Mouse (Mus musculus): ENCODE measurements at regions not wholly inside any gene's neighbourhood (a gene's known extent, or its start where the extent isn't known, plus 50 kb on each side); places are given as distances from the start of the nearest gene placed in this dataset.

GRCm38 (mm10) chr14:80247575-80247974 is 263.7 kb downstream of the Olfm4 start:
- peak; percentile 93 to 96 for DNase-seq

DNA sequence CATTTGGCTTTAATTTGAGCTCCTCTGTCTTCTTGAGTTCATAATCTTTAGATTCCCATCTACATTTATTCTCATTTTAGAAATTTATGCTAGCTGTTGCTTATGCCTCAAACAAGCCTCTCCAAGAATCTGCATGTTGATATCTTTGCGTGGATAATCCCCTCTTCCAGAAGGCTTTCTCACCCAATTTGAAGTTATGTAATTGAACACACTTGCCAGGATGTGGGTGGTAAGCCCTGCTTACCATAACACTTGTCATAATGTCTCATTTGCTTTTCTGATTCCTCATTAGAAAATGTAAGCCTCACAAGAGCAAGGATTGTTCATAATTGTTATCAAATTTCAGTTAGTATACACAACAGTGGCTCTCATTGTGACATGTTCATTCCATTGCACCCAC is 266.0 kb downstream of the Olfm4 start:
- no peak for DNase-seq

DNA sequence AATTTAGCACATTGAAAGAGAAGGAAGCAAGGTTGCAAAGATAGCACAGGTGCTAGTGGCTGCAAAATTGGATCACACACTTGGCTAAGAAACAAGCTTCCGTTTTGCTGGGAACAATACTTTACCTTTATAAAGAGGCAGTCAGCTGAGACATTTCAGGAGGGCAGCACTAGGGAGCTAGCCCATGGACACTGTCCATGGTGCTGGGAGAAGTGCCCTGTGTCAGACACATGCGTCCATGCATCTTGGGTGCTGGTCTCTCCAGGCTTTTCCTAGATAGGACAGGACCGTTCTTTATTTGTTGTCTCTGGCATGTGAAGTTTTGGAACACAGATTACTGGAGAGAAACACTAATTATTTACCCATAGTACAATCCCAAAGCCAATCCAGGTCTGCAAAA is 273.2 kb downstream of the Olfm4 start:
- DNase-seq: peak in 1 of 2 experiments; percentile 24

- peak; percentile 11 to 29 for DNase-seq
Measured at GRCm38 (mm10) chr14:80263173-80263572, 279.3 kb downstream of the Olfm4 start.

DNA sequence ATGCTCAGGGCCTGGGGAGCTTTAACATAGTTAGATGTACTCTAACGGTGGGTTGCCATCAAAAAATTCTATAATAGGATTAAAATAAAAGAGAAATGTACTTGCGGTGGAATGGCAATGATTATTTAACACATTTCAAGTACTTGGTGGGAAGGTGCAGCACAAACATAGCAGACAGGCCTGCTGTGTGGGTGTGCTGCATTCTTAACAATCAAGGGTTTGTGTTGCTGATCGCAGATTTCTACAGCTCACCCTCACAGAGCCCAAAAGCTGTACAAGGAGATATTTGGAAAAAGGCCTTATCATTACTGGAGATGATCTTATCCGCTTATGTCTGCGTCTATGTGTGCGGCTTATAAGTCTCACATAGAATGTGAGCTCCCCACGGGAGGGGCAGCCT is 281.2 kb downstream of the Olfm4 start:
- no peak for DNase-seq

DNA sequence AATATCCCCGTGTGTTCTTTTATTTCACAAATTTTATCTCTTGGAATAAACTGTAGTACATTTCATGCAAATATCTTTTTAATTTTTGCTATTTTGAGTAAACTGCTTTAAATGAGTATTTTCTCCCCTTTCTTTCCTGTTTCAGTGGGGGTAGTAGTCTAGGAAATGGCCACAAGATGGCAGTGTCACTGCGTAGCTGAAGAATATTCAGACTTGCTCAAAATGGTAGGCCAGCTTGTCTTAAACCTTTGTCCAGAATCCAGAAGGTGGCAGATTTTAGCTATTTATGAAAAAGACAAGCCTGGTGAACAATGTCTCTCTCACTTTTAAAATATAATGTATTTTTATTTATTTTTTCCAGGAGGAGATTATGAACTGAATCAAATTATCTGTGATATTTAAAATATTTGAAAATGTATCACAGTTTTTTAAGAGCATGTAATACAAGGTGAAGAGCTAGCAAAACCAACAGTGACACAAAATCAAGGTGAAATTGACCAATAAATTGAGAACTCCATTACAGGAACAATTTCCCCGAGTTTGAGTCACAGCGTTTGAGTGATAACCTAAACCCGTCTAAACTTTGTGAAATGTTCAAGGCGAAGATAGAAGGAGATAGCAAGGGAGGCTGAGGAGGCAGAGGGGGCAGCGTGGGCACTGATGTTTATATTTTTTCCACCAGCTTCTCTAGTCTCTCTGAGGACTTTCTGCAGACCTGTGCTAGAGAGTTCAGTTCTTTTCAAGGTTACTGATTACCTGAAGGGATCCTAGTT is 285.5 kb downstream of the Olfm4 start:
- DNase-seq: peak; percentile 91 to 92

GRCm38 (mm10) chr14:80270063-80270462 is 286.2 kb downstream of the Olfm4 start:
- peak; percentile 56 to 73 for DNase-seq

DNA sequence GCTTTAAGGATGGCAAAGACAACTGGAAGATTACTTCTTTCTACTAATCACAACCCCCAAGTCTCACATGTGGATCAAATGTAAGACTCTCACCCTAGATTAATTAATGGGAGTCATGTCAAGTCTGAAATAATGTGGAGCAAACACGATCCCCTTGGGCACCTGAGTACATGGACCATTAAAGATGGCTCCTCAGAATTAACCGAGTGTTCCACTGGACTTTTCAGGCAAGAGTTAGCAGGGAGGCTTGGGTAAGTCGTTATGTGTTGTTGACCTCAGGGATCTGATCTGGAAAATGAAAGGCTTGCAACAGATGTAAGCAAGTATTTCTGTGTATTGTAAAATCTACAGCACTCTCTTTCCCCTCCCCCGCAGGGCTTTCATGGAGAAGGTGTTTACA is 296.3 kb downstream of the Olfm4 start:
- no peak for DNase-seq

GRCm38 (mm10) chr14:80283726-80284125 is 299.8 kb downstream of the Olfm4 start:
- no peak for DNase-seq

- DNase-seq: no peak
Measured at GRCm38 (mm10) chr14:80291360-80291759, 307.5 kb downstream of the Olfm4 start.

DNA sequence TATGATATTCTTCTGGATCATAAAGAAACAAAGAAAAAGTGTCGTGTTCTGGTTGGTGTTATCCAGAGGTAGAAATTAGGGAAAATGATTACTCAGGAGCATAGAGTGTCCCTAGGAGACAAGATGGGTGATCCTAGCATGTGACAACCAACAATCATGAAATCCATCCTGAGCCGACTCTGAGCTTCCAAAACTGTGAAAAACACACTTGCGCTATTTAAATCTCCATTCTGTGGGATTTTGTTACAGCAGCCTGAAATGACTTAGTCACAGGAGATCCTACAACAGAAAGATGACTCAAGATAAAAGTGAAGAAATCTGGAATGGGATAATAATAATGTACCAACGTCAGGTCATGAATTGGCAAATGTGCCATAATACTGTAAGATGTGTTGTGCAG is 309.5 kb downstream of the Olfm4 start:
- no peak for DNase-seq

DNA sequence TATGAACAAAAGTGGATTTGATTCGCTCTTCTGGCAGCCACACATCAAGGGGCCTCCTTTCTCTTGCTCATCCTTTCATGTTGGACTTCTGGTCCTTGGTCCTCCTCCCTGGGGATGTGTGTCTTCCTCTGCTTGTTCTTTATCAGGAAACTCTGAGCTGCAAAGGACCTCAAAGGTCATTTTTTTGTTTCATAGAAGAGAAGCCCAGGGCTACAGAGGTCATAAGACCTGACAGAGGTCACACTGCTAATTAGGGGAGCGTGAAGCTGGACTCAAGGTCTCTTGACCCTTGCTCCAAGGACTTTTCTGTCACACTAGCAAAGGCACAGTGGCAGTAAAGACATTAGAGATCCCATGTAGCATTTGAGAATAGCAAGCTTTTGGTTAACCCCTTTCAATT is 345.8 kb downstream of the Olfm4 start:
- DNase-seq: no peak

DNA sequence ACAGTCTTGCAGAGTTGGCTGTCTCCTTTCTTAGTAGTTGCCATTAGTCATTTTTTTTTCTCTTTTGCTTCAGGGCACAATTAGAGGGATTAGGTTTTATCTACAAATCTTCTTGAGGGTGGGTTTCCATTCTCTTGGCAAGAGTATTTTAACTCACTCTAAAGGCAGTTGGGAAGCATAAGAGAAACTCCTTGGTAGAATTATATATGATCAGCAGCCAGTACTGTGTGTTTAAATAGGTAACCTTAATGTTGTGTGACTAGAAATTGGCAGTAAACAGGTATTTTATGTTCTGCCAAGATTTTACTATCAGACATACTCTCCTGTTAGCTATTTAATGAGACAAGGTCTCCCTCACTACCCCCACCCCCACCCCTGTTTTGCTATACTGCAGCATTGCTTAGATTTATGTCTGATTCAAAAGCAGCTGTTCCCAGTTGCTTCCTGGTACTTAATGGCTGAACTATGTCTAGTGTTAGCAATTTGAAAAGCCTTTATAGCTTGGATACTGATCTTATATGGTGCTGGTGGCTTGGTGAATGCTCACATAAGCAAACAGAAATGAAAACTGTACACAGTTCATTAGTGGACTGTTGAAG is 378.2 kb downstream of the Olfm4 start:
- DNase-seq: no peak

DNA sequence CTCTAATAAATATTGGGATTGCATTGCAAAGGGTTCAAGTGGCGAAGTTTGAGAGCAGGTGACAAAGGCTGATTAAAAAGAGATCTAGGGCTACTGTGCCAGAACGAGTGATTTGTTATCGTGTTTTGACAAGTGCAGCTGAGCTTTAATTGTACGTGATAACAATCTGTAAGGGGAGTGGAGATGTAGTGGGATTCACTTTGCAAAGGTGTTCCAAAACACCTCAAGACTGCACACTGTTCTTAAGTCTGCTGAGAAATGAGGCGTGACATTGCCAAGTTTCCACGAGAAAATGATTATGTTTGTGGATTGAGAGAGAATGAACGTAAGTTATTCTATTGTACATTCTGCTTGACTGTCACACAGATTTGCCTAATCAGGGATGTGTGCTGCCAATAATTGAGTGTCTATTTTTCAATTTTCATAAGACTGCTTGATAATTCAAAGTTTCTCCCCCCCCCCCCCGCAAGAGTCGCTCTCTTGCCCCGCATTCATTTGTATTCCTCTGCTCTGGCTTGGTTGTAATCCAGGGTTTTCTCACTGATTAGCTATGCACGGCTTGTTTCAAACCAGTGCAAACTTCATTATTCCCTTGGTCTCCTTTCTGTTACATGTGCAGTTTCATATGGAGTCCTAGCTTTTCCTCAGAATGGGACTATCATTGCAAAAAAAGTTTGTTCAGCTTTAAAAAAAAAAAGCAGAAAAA is 385.7 kb downstream of the Olfm4 start:
- DNase-seq: no peak

DNA sequence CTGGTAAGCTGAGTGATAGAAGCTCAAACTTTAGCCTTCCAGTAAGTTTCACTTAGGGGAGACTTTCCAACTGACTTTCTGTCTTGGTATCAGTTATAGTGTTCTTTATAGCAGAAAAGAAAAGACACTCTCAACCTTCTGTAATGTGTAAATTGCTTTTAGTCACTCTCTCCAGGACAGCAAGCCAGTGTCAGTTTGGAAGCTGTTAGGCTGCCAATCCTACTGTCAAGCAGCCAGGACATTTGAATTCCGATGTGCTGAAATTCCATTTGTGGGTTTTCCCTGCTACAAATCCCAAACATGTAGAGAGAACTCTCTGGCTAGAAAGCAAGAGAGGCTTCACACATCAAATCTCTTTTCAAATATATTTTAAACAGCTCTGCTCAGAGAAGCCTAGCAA is 390.4 kb downstream of the Olfm4 start:
- DNase-seq: peak; percentile 28 to 63

DNA sequence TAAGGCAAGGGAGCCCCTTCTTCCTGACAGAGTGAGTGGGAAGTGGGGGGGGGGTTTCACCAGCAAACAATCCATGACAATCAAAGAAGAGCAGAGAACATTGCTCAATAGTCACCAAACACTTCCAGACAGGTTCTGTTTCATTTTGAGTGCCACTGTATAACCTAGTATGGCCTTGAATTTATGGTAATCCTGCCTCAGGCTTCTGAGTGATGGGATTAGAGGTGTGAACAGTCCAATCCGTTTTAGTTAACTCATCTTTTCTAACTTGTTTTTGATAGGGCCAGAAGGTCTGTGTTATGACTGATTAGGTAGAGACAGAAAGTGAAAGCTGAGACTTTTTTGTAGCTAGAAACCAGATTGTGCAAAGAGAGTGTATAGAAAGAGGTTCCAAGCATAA is 393.2 kb downstream of the Olfm4 start:
- no peak for DNase-seq

GRCm38 (mm10) chr14:80391418-80391817 is 407.5 kb downstream of the Olfm4 start:
- no peak for DNase-seq

GRCm38 (mm10) chr14:80408317-80408716 is 424.4 kb downstream of the Olfm4 start:
- DNase-seq: no peak

GRCm38 (mm10) chr14:80418810-80419325 is 435.0 kb downstream of the Olfm4 start:
- DNase-seq: no peak

DNA sequence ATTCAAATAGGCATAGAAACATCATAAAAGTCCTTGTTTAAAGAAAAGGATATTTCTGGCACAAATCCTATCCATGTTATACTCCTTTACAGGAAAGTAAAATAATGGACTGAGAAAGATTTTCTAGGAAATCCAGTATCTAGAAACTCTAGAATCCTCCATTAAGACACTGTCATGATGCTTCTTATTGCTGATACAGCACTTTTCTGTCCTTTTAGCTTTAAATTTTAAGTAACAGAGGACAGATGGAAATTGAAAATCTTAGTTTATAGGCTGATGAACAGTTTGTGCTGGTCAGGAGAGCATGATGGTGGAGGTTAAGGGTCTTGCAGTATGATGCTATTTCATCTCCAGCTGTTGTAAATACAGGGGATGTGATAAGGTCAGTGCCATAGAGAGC is 459.9 kb downstream of the Olfm4 start:
- DNase-seq: no peak

DNA sequence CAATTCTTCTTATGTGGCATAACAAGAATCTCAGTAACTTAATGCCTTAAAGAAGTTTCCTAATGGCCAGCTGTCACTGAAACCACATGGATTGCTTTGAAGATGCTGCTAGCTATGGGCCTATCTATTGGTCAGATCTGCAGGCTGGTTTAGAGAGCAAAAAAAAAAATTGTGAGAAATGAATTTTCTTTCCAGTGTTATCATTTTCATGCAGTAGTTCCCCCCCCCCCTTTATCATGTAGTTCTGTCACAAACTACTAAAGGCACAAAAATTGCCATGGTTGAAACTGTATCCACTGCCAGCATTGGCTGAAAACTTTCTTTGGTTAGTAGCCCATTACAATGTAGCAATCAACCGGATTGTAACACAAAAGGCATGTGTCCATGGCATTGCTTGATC is 487.6 kb downstream of the Olfm4 start:
- no peak for DNase-seq

DNA sequence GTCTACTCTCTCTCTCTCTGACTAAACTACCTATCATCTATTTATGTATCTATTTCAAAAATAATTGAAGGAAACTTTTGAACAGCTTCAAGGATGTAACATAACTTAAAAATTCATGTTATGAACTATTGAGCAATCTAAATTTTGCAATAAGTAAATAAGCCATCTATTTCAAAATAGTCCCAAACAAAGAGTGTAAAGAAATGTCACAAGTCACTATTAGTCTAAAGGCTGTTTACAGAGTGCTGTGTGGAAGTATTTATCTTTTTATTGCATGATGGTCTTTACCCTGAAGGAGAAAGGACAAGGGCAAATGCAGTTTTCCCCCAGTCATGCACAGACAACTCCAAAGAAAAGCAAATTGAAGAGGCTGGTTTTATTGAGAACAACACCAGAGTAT is 496.0 kb downstream of the Olfm4 start:
- DNase-seq: no peak

GRCm38 (mm10) chr14:80482771-80483170 is 498.9 kb downstream of the Olfm4 start:
- DNase-seq: no peak

DNA sequence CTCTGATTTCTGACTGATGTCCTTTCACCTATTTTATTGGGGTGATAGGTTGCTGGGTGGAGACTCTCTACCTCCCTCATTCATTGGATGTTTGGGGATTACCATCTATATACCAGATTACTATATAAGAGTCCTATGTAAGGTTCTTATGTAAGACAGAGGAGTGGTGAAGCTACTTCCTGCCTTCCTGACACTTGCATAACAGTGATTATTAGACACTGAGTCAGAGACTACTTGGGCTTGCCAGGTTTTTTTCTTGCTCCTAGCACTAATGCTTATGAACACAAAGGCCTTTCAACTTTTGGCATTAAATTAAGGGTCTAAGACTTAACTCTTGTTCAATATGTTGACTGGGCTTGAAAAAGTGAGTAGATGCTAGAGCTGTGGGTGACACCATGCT is 500.4 kb downstream of the Olfm4 start:
- no peak for DNase-seq
